Mouse (Mus musculus) olfactory bulb, adult 2 months (tissue): ENCODE results near the gene Cldn8.

Source experiments
- CTCF ChIP-seq: fragments of 200-500 bp; IDR thresholded peaks from 2 replicates; pipeline ENCODE4 v1.5.1; 2012; ENCODE audit warnings: low read depth, mild to moderate bottlenecking, low read length, moderate library complexity; ENCODE audit not compliant: insufficient read depth
- POLR2A ChIP-seq: fragments of 200-500 bp; IDR thresholded peaks from 2 replicates; pipeline ENCODE4 v1.6.1; 2012; ENCODE audit warnings: mild to moderate bottlenecking, low read depth, low read length, moderate library complexity; ENCODE audit not compliant: insufficient read depth

DNA sequence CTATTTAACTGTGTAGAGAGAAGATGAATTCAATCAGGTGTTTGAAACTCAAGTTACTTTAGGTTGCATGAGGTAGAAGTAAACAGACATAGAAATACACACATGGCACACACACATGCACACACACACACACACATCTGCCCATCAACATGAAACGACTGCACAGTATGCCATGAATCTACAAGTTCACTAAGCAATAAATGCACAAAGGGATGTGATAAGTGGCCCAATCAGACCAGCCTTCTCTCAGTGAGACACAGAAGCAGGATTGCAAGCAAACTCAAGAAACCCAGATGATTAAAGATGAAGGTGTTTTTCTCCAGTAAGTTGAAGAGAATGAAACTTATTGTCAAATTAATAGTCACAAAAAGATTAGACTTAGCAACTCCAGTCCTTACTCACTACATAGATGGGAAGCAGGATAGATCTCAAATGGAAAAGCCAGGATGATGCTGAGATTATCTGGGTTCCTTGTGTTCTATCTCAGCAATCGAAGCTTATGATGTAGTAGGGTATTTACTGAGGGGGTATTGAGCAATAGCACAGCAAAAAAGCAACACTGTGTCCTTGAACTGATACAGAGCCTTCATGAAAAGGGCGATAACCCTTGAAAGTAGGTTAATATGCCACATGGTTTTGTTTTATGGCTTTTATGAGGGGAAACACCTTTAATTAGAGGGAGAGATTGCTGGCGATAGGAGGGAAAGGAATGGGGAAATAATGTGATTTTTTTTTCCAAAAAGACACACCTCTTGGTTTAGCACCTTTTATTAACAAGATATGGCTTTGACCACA lies 13.1 kb upstream of the Cldn8 start:
- no peak for TF ChIP-seq POLR2A
- TF ChIP-seq CTCF, result no peak
